Mouse (Mus musculus) erythroblast, embryonic 14.5 days (primary cell): ENCODE data around the gene Hoxb6. TPM values are rescaled to one million over a fixed set of nuclear protein-coding genes. Genes with fewer than 3 reads are reported as not detected.

Experiments used
- H3K27me3 ChIP-seq: 2 replicates; pipeline ENCODE4 v1.6.1; 2012; ENCODE audit warnings: inconsistent platforms; ENCODE audit not compliant: control insufficient read depth
- H3K36me3 ChIP-seq: 2 replicates; pipeline ENCODE4 v1.6.1; 2012; ENCODE audit warnings: mild to moderate bottlenecking, inconsistent platforms; ENCODE audit not compliant: control insufficient read depth
- H3K4me1 ChIP-seq: 2 replicates; pipeline ENCODE4 v1.6.1; 2012; ENCODE audit warnings: inconsistent platforms; ENCODE audit not compliant: control insufficient read depth
- H3K4me3 ChIP-seq: replicated peaks from 2 replicates; pipeline ENCODE3; 2012; ENCODE audit warnings: moderate library complexity, mild to moderate bottlenecking, inconsistent platforms
- H3K9me3 ChIP-seq: 2 replicates; pipeline ENCODE4 v1.6.1; 2012; ENCODE audit warnings: low read length, inconsistent platforms, mixed read lengths; ENCODE audit not compliant: control insufficient read depth
- GATA1 ChIP-seq: IDR thresholded peaks from 2 replicates; pipeline ENCODE4 v1.6.1; 2012; ENCODE audit warnings: low read length, inconsistent platforms, mixed read lengths
- TAL1 ChIP-seq: IDR thresholded peaks from 3 replicates; pipeline ENCODE4 v1.6.1; 2012; ENCODE audit warnings: low read length, inconsistent platforms, mixed read lengths
- polyA plus RNA-seq: library from polyadenylated mRNA; stranded (reverse); fragments of >175 nt; gene quantifications from 2 replicates; pipeline ENCODE4 v1.2.3, GENCODE M21; 2012

Gene Hoxb6
- polyA plus RNA-seq, 1 experiment = not detected

- H3K4me3 ChIP-seq = no peak overlapping the region
- H3K4me1 ChIP-seq = no peaks in the 10 kb centered on the region
- no peaks in the 10 kb centered on the region for H3K36me3 ChIP-seq
- H3K27me3 ChIP-seq = peaks cover 100% of the 10 kb centered on the region
- peaks cover 2% of the 10 kb centered on the region; the same call in 1 of the 2 replicates for H3K9me3 ChIP-seq
- TF ChIP-seq TAL1 = no peak
- no peak for TF ChIP-seq GATA1
Observed at GRCm38 (mm10) chr11:96278324-96278723, 14.0 kb upstream of the Hoxb6 start.

GRCm38 (mm10) chr11:96278773-96279172 is 13.5 kb upstream of the Hoxb6 start:
- H3K36me3 ChIP-seq = no peaks in the 10 kb centered on the region
- peaks cover 100% of the 10 kb centered on the region for H3K27me3 ChIP-seq
- peaks cover 2% of the 10 kb centered on the region; the same call in 1 of the 2 replicates for H3K9me3 ChIP-seq
- no peak for TF ChIP-seq GATA1
- TF ChIP-seq TAL1 = no peak
- no peak overlapping the region for H3K4me3 ChIP-seq
- no peaks in the 10 kb centered on the region for H3K4me1 ChIP-seq

- H3K36me3 ChIP-seq = no peaks in the 10 kb centered on the region
Observed at GRCm38 (mm10) chr11:96279421-96280233, 12.6 kb upstream of the Hoxb6 start.

GRCm38 (mm10) chr11:96280399-96281378 is 11.6 kb upstream of the Hoxb6 start:
- Histone ChIP-seq H3K36me3 (no peaks in the 10 kb centered on the region), H3K9me3 (peaks cover 2% of the 10 kb centered on the region; the same call in 1 of the 2 replicates), H3K4me1 (no peaks in the 10 kb centered on the region), H3K4me3 (no peak overlapping the region), H3K27me3 (peaks cover 100% of the 10 kb centered on the region)
- TF ChIP-seq GATA1 (no peak), TAL1 (no peak)

More at GRCm38 (mm10) chr11:96279421-96280233, 12.6 kb upstream of the Hoxb6 start:
- H3K27me3 ChIP-seq = peaks cover 100% of the 10 kb centered on the region
- H3K4me1 ChIP-seq = no peaks in the 10 kb centered on the region
- no peak for TF ChIP-seq TAL1
- TF ChIP-seq GATA1 = no peak
- H3K9me3 ChIP-seq = peaks cover 2% of the 10 kb centered on the region; the same call in 1 of the 2 replicates
- no peak overlapping the region for H3K4me3 ChIP-seq

- Histone ChIP-seq H3K4me1 (no peaks in the 10 kb centered on the region), H3K27me3 (peaks cover 100% of the 10 kb centered on the region), H3K9me3 (peaks cover 2% of the 10 kb centered on the region; the same call in 1 of the 2 replicates), H3K36me3 (no peaks in the 10 kb centered on the region), H3K4me3 (no peak overlapping the region)
- TF ChIP-seq GATA1 (no peak), TAL1 (no peak)
Observed at GRCm38 (mm10) chr11:96281396-96281795, 10.9 kb upstream of the Hoxb6 start.

- Histone ChIP-seq H3K36me3 (no peaks in the 10 kb centered on the region), H3K9me3 (peaks cover 2% of the 10 kb centered on the region; the same call in 1 of the 2 replicates), H3K27me3 (peaks cover 100% of the 10 kb centered on the region), H3K4me1 (no peaks in the 10 kb centered on the region), H3K4me3 (no peak within 1 kb of the TSS)
- TF ChIP-seq TAL1 = no peak
- TF ChIP-seq GATA1 = no peak
Observed at GRCm38 (mm10) chr11:96281855-96282570, 10.3 kb upstream of the Hoxb6 start, which contains the start of gene Hoxb8. TSS of gene Hoxb8 (plus strand) at chr11:96281905.

- Histone ChIP-seq H3K27me3 (peaks cover 100% of the 10 kb centered on the region), H3K4me1 (no peaks in the 10 kb centered on the region), H3K36me3 (no peaks in the 10 kb centered on the region), H3K9me3 (peaks cover 2% of the 10 kb centered on the region; the same call in 1 of the 2 replicates), H3K4me3 (no peak overlapping the region)
- TF ChIP-seq TAL1 (no peak), GATA1 (no peak)
Observed at GRCm38 (mm10) chr11:96282795-96283430, 9.4 kb upstream of the Hoxb6 start.
